Mouse (Mus musculus) ES-Bruce4 (cell line): ENCODE data around the gene Ptbp2.

ENCODE experiments used
- CTCF ChIP-seq: IDR thresholded peaks from one replicate; pipeline ENCODE4 v1.8.1; 2011; ENCODE audit warnings: low read depth, low read length
- POLR2A ChIP-seq: IDR thresholded peaks from one replicate; pipeline ENCODE4 v1.8.1; 2011; ENCODE audit warnings: low read length; ENCODE audit not compliant: insufficient read depth

GRCm38 (mm10) chr3:119776129-119776528 is 8.1 kb downstream of the Ptbp2 start:
- no peak for TF ChIP-seq CTCF
- no peak for TF ChIP-seq POLR2A
